In genomic region chr14:20007446-20007845, GRCm38 (mm10) we compare ENCODE assay signal across 25 mouse cellular contexts. TPM values are rescaled to one million over a fixed set of nuclear protein-coding genes. Genes with fewer than 3 reads are reported as not detected.
"Had no signal": no experiment of that assay in that cellular context is flagged by ENCODE, and none has a peak within 500 bp of the region (broad histone marks: within the 10 kb centered on the region; RNA-seq: fewer than 3 reads in every experiment).

No protein-coding gene starts in this region.

- H3K9ac ChIP-seq: embryonic facial prominence, embryonic 12.5 days; embryonic facial prominence, embryonic 13.5 days; embryonic facial prominence, embryonic 15.5 days; forebrain, embryonic 13.5 days; forebrain, embryonic 15.5 days; forebrain, postnatal 0 days had no signal

- H3K4me1 ChIP-seq: embryonic facial prominence, embryonic 12.5 days; embryonic facial prominence, embryonic 13.5 days; embryonic facial prominence, embryonic 15.5 days; forebrain, embryonic 13.5 days had no signal

- H3K9me3 ChIP-seq: embryonic facial prominence, embryonic 10.5 days; embryonic facial prominence, embryonic 12.5 days; embryonic facial prominence, embryonic 15.5 days; forebrain, embryonic 15.5 days had no signal

- H3K27ac ChIP-seq: embryonic facial prominence, embryonic 10.5 days; embryonic facial prominence, embryonic 12.5 days; embryonic facial prominence, embryonic 13.5 days; embryonic facial prominence, embryonic 15.5 days; forebrain, embryonic 10.5 days; forebrain, embryonic 13.5 days; forebrain, embryonic 15.5 days; gastrocnemius, adult 2 months; heart, adult 2 months had no signal

- ATAC-seq: forebrain, embryonic 13.5 days; forebrain, embryonic 14.5 days; forebrain, embryonic 15.5 days; forebrain, embryonic 16.5 days; forebrain, postnatal 0 days had no signal

- H3K36me3 ChIP-seq: embryonic facial prominence, embryonic 10.5 days; embryonic facial prominence, embryonic 12.5 days; embryonic facial prominence, embryonic 13.5 days; embryonic facial prominence, embryonic 15.5 days; forebrain, embryonic 10.5 days; forebrain, embryonic 15.5 days had no signal

- H3K4me3 ChIP-seq: embryonic facial prominence, embryonic 10.5 days; embryonic facial prominence, embryonic 12.5 days; embryonic facial prominence, embryonic 13.5 days; embryonic facial prominence, embryonic 15.5 days; erythroblast, embryonic 14.5 days; forebrain, embryonic 10.5 days; forebrain, embryonic 13.5 days; forebrain, embryonic 15.5 days; gastrocnemius, adult 2 months; heart, adult 2 months had no signal

- H3K4me2 ChIP-seq: embryonic facial prominence, embryonic 12.5 days; embryonic facial prominence, embryonic 13.5 days; embryonic facial prominence, embryonic 15.5 days; forebrain, embryonic 13.5 days; forebrain, embryonic 15.5 days had no signal

- H3K27me3 ChIP-seq: embryonic facial prominence, embryonic 12.5 days; embryonic facial prominence, embryonic 13.5 days; embryonic facial prominence, embryonic 15.5 days; forebrain, embryonic 13.5 days; forebrain, embryonic 15.5 days had no signal

- DNase-seq: cerebellum, adult 9-10 months; cerebellum, adult 9-11 months; cerebellum, postnatal 10 days; cerebellum, postnatal 14 days; cerebellum, postnatal 25 days; cerebellum, postnatal 36 days; embryo, embryonic 11 days; forebrain, postnatal 0 days; gastrocnemius, adult 2 months; gastrocnemius, postnatal 10 days; gastrocnemius, postnatal 14 days; gastrocnemius, postnatal 25 days; gastrocnemius, postnatal 36 days; heart, adult 18-20 months; heart, adult 2 months had no signal

RNA-seq across cellular contexts. Expression of gene Gng2, which starts 30.0 kb away (rescaled TPM):
- polyA plus RNA-seq: erythroblast, embryonic 14.5 days had no signal
